Mouse (Mus musculus): Measurements from ENCODE around the gene Plekhf1. TPM values are rescaled to one million over a fixed set of nuclear protein-coding genes. Genes with fewer than 3 reads are reported as not detected.

Gene Plekhf1
- 0.79 and 1.2 TPM in 2 replicates for polyA plus RNA-seq (2015; fragmentation: Nextera tagmentation; extraction: Ambion mirVana)

DNA sequence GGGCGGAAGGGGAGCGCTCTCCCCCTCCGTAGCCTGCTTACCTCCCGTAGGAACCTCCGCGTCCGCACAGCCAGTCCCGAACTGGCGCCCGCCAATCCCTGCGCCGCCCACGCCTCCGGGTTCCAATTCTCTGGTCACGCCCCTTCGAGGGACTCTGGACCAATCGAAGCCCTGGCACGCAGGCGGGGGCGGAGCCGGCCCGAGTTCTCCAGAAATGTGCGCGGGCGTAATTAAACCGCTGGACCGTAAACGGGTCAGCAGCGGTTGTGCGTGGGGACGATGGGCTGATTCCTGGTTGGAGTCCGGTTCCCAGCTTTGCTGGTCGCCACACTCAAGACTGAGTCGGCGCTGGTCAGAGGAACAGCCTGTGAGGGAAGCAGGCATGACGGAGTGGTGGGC lies at the start of gene Plekhf1:
Gene Plekhf1, minus strand, starts transcription at position 117 of the 399 bp plus-strand sequence.
- Histone ChIP-seq H3K9me3 (ENCODE audit: control insufficient read depth, low read length) (no peaks in the 10 kb centered on the region), H3K4me2 (ENCODE audit: low read length) (peak within 1 kb of the TSS; percentile 92), H3K36me3 (ENCODE audit: control insufficient read depth, insufficient read depth, low read length) (no peaks in the 10 kb centered on the region), H3K27me3 (replicated peaks; ENCODE audit: control insufficient read depth, insufficient read depth, low read length) (peaks cover 7% of the 10 kb centered on the region), H3K9ac (ENCODE audit: low read depth, low read length) (peak within 1 kb of the TSS; percentile 60), H3K27ac (ENCODE audit: low read depth, low read length) (no peak within 1 kb of the TSS), H3K4me1 (ENCODE audit: control insufficient read depth, insufficient read depth, low read depth, low read length) (peaks cover 7% of the 10 kb centered on the region), H3K4me3 (ENCODE audit: low read length) (peak within 1 kb of the TSS; percentile 51)
- under 1% methylated on average over 36 of the region's 36 CpGs for WGBS
- ATAC-seq: peak; percentile 94

DNA sequence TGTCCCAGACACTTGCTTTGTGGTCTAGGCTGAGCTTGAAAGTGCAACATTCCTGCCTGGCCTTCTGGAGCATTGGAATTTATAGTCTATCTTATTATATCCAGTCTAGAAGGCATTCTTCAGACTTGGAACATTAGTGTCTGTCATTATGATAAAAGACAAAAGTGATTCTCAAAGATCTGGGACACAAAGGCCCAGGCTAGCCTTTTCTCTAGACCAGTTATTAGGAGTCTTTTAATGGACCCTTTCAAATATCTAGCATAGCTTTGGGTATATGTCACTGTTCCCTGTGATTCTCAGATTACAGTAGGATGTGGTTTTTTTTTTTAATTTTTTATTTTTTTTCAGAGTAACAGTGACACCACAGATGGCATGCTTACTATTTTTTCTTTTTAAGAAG lies 44.7 kb upstream of the Plekhf1 start:
- H3K27me3 ChIP-seq (replicated peaks; ENCODE audit: control insufficient read depth, insufficient read depth, low read length): no peaks in the 10 kb centered on the region
- H3K4me2 ChIP-seq (ENCODE audit: low read length): no peak overlapping the region
- H3K27ac ChIP-seq (ENCODE audit: low read depth, low read length): no peak overlapping the region
- no peak overlapping the region for H3K9ac ChIP-seq (ENCODE audit: low read depth, low read length)
- 0 out of 2 replicates have a peak, but pooled peaks cover under 1% of the 10 kb centered on the region for H3K36me3 ChIP-seq (ENCODE audit: control insufficient read depth, insufficient read depth, low read length)
- ATAC-seq: no peak
- H3K9me3 ChIP-seq (ENCODE audit: control insufficient read depth, low read length): no peaks in the 10 kb centered on the region
- peaks cover 12% of the 10 kb centered on the region for H3K4me1 ChIP-seq (ENCODE audit: control insufficient read depth, insufficient read depth, low read depth, low read length)
- H3K4me3 ChIP-seq (ENCODE audit: low read length): no peak overlapping the region

DNA sequence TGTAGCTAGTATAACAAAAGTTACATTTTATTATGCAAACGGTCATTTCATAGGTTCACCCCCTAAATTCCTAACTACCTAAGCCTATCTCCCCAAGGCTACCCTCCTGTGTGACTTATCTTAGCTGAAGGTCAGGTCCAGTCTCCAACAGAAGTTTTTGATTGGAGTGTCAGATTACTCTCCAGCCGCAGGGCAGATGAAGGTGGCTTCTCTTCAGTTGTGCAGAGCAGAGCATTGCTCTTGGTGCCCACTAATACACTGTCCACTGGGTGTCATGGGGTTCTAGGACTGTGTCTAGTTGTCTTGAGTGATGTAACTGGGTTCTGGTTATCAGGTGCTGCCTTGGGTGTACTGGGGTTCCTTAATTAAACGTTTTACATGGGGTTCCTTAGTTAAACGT lies 44.0 kb upstream of the Plekhf1 start:
- H3K36me3 ChIP-seq (ENCODE audit: control insufficient read depth, insufficient read depth, low read length): 0 out of 2 replicates have a peak, but pooled peaks cover 8% of the 10 kb centered on the region
- H3K4me3 ChIP-seq (ENCODE audit: low read length): peak overlapping the region; percentile 62
- H3K27ac ChIP-seq (ENCODE audit: low read depth, low read length): no peak overlapping the region
- no peaks in the 10 kb centered on the region for H3K9me3 ChIP-seq (ENCODE audit: control insufficient read depth, low read length)
- ATAC-seq: peak; percentile 51
- peak overlapping the region; percentile 89 for H3K4me2 ChIP-seq (ENCODE audit: low read length)
- no peaks in the 10 kb centered on the region for H3K27me3 ChIP-seq (replicated peaks; ENCODE audit: control insufficient read depth, insufficient read depth, low read length)
- WGBS: 11% methylated on average over 4 of the region's 4 CpGs
- peak overlapping the region; percentile 78 for H3K9ac ChIP-seq (ENCODE audit: low read depth, low read length)
- H3K4me1 ChIP-seq (ENCODE audit: control insufficient read depth, insufficient read depth, low read depth, low read length): peaks cover 12% of the 10 kb centered on the region

DNA sequence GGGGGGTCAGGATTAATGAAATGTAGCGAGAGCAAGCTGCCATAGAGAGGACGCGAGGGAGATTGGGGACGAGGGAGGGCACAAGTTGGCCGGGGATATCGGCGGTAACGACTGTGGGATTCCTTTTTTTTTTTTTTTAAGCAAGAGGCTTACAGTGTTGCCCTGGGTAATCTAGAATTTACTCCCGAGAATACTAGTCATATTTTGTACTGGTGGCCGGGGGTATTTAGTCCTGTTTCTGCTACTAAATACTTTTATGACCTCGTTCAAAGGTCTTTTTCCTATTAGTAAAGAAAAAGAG lies 43.6 kb upstream of the Plekhf1 start:
- H3K4me3 ChIP-seq (ENCODE audit: low read length): peak overlapping the region; percentile 62
- H3K9ac ChIP-seq (ENCODE audit: low read depth, low read length): peak overlapping the region; percentile 78
- H3K27me3 ChIP-seq (replicated peaks; ENCODE audit: control insufficient read depth, insufficient read depth, low read length): no peaks in the 10 kb centered on the region
- H3K36me3 ChIP-seq (ENCODE audit: control insufficient read depth, insufficient read depth, low read length): 0 out of 2 replicates have a peak, but pooled peaks cover 9% of the 10 kb centered on the region
- H3K4me1 ChIP-seq (ENCODE audit: control insufficient read depth, insufficient read depth, low read depth, low read length): peaks cover 12% of the 10 kb centered on the region
- H3K27ac ChIP-seq (ENCODE audit: low read depth, low read length): peak overlapping the region; percentile 76
- WGBS: 0% methylated on average over 11 of the region's 11 CpGs
- no peaks in the 10 kb centered on the region for H3K9me3 ChIP-seq (ENCODE audit: control insufficient read depth, low read length)
- H3K4me2 ChIP-seq (ENCODE audit: low read length): peak overlapping the region; percentile 89
- ATAC-seq: no peak; the same call in 1 of the 2 replicates

DNA sequence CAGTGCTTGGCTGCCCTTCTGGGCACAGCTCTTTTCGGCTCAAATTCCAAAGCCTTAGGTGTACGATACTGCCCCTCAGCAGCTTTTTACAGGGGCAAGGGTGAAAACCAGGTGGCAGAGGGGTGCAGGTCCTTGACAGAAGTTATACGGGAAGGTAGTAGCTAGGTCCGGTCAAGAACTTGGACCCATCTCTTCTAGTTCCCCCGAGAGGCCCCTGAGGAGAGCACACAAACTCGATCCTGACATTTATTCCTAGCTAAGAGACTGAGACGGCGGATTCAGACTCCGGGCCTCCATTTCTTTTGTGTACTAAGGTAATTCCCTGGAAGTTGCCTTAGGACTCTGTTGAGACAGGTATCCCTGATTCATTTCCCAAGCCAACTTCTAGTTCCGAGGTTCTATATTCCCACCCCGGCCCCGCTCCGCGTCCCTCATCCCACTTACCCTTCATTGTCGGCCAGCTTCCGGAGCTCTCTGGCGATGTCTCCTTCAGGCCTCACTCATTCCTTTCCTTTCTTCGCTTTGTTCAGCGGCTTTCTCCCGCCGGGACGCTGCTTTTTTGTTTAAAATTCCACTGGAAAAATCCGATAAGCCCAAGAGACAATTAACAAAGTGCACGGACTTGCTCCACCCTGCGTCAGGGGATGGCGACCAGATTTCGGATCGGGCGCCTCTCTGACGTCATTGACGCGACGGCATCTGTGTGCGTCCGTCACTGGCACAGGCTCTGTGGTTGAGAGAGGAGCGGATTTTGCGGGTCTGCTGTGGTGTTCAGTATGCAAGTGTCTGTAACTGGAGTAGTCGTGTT lies 43.1 kb upstream of the Plekhf1 start, which contains the start of gene Pop4:
Gene Pop4, minus strand, starts transcription at position 721 of the 808 bp plus-strand sequence.
- Histone ChIP-seq H3K4me1 (ENCODE audit: control insufficient read depth, insufficient read depth, low read depth, low read length) (peaks cover 12% of the 10 kb centered on the region), H3K4me2 (ENCODE audit: low read length) (peak within 1 kb of the TSS; percentile 89), H3K4me3 (ENCODE audit: low read length) (peak within 1 kb of the TSS; percentile 62), H3K27me3 (replicated peaks; ENCODE audit: control insufficient read depth, insufficient read depth, low read length) (no peaks in the 10 kb centered on the region), H3K36me3 (ENCODE audit: control insufficient read depth, insufficient read depth, low read length) (peaks cover 12% of the 10 kb centered on the region; the same call in 1 of the 2 replicates), H3K27ac (ENCODE audit: low read depth, low read length) (peak within 1 kb of the TSS; percentile 76), H3K9ac (ENCODE audit: low read depth, low read length) (peak within 1 kb of the TSS; percentile 78), H3K9me3 (ENCODE audit: control insufficient read depth, low read length) (no peaks in the 10 kb centered on the region)
- peak; percentile 96 for ATAC-seq
- under 1% methylated on average over 38 of the region's 38 CpGs for WGBS

DNA sequence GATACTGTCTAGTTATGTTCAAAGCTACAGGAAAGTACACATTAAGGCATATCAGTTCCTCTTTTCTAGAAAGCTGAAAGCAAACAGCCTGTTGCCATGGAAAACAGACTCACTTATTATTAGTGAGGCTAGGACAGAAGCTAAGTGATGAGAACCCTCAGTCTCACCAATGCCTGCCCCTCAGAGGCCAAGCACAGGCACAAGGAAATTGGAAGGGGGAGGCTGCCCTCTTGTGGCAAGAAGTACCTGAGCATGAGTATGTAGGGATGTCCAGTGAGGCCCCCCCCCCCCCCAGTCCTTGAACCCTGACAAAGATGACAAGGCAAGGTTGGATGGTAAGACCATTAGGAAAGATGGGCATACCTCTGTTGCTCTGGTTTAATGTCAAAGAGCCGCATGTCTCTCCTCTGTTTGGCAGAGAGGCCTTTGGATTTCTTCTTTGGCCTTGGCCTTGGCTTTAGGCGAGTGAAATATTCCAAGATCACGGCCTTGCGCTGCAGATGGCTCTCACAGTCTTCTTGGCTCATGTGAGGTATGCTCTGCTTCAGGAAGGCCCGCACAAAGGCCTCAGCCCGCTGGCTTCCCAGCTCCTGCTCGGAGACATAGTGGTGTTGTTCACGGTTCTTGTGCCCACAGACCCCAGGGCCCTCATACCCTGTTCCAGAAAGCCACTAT lies 39.3 kb upstream of the Plekhf1 start:
- 92% methylated on average over 8 of the region's 8 CpGs for WGBS
- no peak overlapping the region for H3K4me2 ChIP-seq (ENCODE audit: low read length)
- peaks cover 45% of the 10 kb centered on the region for H3K36me3 ChIP-seq (ENCODE audit: control insufficient read depth, insufficient read depth, low read length)
- H3K27ac ChIP-seq (ENCODE audit: low read depth, low read length): no peak overlapping the region
- H3K27me3 ChIP-seq (replicated peaks; ENCODE audit: control insufficient read depth, insufficient read depth, low read length): no peaks in the 10 kb centered on the region
- ATAC-seq: no peak
- peaks cover 12% of the 10 kb centered on the region for H3K4me1 ChIP-seq (ENCODE audit: control insufficient read depth, insufficient read depth, low read depth, low read length)
- H3K9ac ChIP-seq (ENCODE audit: low read depth, low read length): no peak overlapping the region
- no peak overlapping the region for H3K4me3 ChIP-seq (ENCODE audit: low read length)
- H3K9me3 ChIP-seq (ENCODE audit: control insufficient read depth, low read length): no peaks in the 10 kb centered on the region

DNA sequence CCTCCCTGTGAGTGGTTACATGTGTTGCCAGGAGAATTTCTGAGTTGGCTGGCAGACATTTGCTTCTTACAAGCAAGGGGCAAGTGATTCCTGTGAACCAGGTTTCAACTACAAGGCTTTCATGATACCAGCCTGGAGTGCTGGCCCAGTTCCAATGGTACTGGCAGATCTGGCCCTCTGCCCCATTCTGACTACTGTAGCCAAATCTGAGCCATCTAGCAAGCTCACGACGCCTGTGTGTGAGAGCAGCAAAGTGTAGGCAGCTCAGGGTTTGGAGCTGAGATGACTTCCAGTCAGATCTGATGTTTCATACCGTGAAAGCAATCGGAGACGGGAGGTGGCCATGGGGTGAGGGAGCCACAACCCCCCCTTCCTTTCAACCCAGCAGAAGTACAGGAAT lies 34.6 kb upstream of the Plekhf1 start:
- H3K4me1 ChIP-seq (ENCODE audit: control insufficient read depth, insufficient read depth, low read depth, low read length): no peaks in the 10 kb centered on the region
- H3K27ac ChIP-seq (ENCODE audit: low read depth, low read length): no peak overlapping the region
- H3K4me3 ChIP-seq (ENCODE audit: low read length): no peak overlapping the region
- H3K27me3 ChIP-seq (replicated peaks; ENCODE audit: control insufficient read depth, insufficient read depth, low read length): no peaks in the 10 kb centered on the region
- H3K9me3 ChIP-seq (ENCODE audit: control insufficient read depth, low read length): no peaks in the 10 kb centered on the region
- 80% methylated on average over 5 of the region's 5 CpGs for WGBS
- H3K4me2 ChIP-seq (ENCODE audit: low read length): no peak overlapping the region
- H3K9ac ChIP-seq (ENCODE audit: low read depth, low read length): no peak overlapping the region
- no peak for ATAC-seq
- peaks cover 47% of the 10 kb centered on the region for H3K36me3 ChIP-seq (ENCODE audit: control insufficient read depth, insufficient read depth, low read length)

DNA sequence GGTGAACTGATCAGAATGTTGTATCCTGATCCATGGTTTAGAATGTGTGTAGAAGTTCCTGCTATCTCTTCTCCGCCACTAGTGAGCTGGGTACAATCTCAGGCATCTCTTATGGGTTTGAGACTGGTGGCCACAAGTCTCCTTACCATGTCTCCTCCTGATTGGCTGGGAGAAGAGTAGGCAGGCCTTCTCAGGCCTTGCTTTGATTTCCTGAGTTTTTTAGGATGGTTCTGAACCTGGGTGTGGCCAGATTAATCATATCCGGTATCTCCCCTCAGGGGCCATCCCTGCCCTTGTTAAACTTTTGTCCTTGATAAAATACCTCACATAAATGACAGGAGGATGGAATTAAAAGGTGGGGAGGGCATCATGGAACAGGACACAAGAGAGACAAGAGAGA lies 31.8 kb upstream of the Plekhf1 start:
- peaks cover 25% of the 10 kb centered on the region for H3K36me3 ChIP-seq (ENCODE audit: control insufficient read depth, insufficient read depth, low read length)
- WGBS: 92% methylated on average over 2 of the region's 2 CpGs

DNA sequence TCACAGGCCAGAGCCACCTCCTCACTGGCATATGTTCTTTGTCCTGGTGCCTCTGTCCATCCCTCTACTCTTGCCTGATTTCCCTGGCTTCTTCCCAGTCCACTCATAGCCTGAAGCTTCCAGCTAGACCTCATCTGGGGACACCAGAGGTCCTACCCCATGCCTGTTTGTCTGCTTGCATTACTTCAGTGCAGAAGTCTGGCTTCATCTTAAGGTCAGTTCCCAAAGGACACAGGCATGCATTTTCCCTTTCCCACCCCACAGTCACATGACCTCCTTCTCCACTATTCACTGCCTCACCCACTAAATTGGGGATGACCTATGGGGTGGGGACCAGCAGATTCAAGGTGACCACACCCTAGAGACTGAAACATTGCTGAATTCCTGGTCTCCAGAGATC lies 25.6 kb upstream of the Plekhf1 start:
- Histone ChIP-seq H3K27me3 (replicated peaks; ENCODE audit: control insufficient read depth, insufficient read depth, low read length) (no peaks in the 10 kb centered on the region), H3K4me1 (ENCODE audit: control insufficient read depth, insufficient read depth, low read depth, low read length) (peaks cover 3% of the 10 kb centered on the region; the same call in 1 of the 2 replicates), H3K9me3 (ENCODE audit: control insufficient read depth, low read length) (no peaks in the 10 kb centered on the region), H3K36me3 (ENCODE audit: control insufficient read depth, insufficient read depth, low read length) (no peaks in the 10 kb centered on the region), H3K4me3 (ENCODE audit: low read length) (no peak overlapping the region), H3K4me2 (ENCODE audit: low read length) (no peak overlapping the region), H3K9ac (ENCODE audit: low read depth, low read length) (no peak overlapping the region), H3K27ac (ENCODE audit: low read depth, low read length) (no peak overlapping the region)
- ATAC-seq: no peak

More for the DNA sequence above, 31.8 kb upstream of the Plekhf1 start:
- Histone ChIP-seq H3K4me2 (ENCODE audit: low read length) (no peak overlapping the region), H3K27me3 (replicated peaks; ENCODE audit: control insufficient read depth, insufficient read depth, low read length) (no peaks in the 10 kb centered on the region), H3K4me3 (ENCODE audit: low read length) (no peak overlapping the region), H3K4me1 (ENCODE audit: control insufficient read depth, insufficient read depth, low read depth, low read length) (no peaks in the 10 kb centered on the region), H3K9me3 (ENCODE audit: control insufficient read depth, low read length) (no peaks in the 10 kb centered on the region), H3K9ac (ENCODE audit: low read depth, low read length) (no peak overlapping the region), H3K27ac (ENCODE audit: low read depth, low read length) (no peak overlapping the region)
- ATAC-seq: no peak
